Mouse (Mus musculus) gastrocnemius, adult 8-10 months (tissue): Measurements from ENCODE around the gene Fitm2. TPM values are rescaled to one million over a fixed set of nuclear protein-coding genes. Genes with fewer than 3 reads are reported as not detected.
A peak's percentile ranks its signal among the peaks of the same experiment; 100 is the strongest.
"Not testable (repeated sequence)": the region's sequence is repeated elsewhere in the genome, so short reads cannot be mapped to it uniquely, and the experiment has no call there.

Experiments used
- DNase-seq, 2 experiments: peaks; one replicate each; pipeline ENCODE4 v3.0.0; 2022; ENCODE audit warnings: low spot score in 2 of 2
- total RNA-seq, 4 experiments: library from RNA; stranded (reverse); gene quantifications; 2 replicates each; pipeline ENCODE4 v1.2.4; 2022

Gene Fitm2
- total RNA-seq, 4 experiments from 2014 or later: 70.3 to 75.0 (median 73.9) TPM

GRCm38 (mm10) chr2:163463251-163463769 is 9.1 kb downstream of the Fitm2 start:
- DNase-seq: no peak

- no peak for DNase-seq
These were observed 9.6 kb downstream of the Fitm2 start for GRCm38 (mm10) chr2:163462801-163463200.

- DNase-seq: no peak
These were observed 10.0 kb downstream of the Fitm2 start for GRCm38 (mm10) chr2:163462386-163462785.

GRCm38 (mm10) chr2:163461307-163461706 is 11.1 kb downstream of the Fitm2 start:
- not testable (repeated sequence) for DNase-seq

GRCm38 (mm10) chr2:163460622-163461021 is 11.8 kb downstream of the Fitm2 start:
- no peak for DNase-seq

GRCm38 (mm10) chr2:163459380-163459779 is 13.0 kb downstream of the Fitm2 start:
- peak; percentile 31 to 67 for DNase-seq

GRCm38 (mm10) chr2:163458539-163459265 is 13.7 kb downstream of the Fitm2 start:
- peak; percentile 32 to 60 for DNase-seq

GRCm38 (mm10) chr2:163453378-163453777 is 19.1 kb downstream of the Fitm2 start:
- no peak for DNase-seq

- no peak for DNase-seq
These were observed 19.7 kb downstream of the Fitm2 start for GRCm38 (mm10) chr2:163452738-163453137.

GRCm38 (mm10) chr2:163450668-163451295 is 21.6 kb downstream of the Fitm2 start:
- DNase-seq: no peak

GRCm38 (mm10) chr2:163449276-163449675 is 23.2 kb downstream of the Fitm2 start:
- DNase-seq: no peak

GRCm38 (mm10) chr2:163447375-163447774 is 25.1 kb downstream of the Fitm2 start:
- no peak for DNase-seq

GRCm38 (mm10) chr2:163444017-163444416 is 28.4 kb downstream of the Fitm2 start:
- no peak for DNase-seq

- DNase-seq: peak; percentile 64 to 85
These were observed 28.9 kb downstream of the Fitm2 start for GRCm38 (mm10) chr2:163443543-163443942.

- DNase-seq: no peak
These were observed 32.9 kb downstream of the Fitm2 start for GRCm38 (mm10) chr2:163439488-163439887.

- no peak for DNase-seq
These were observed 33.6 kb downstream of the Fitm2 start for GRCm38 (mm10) chr2:163438619-163439451.

- no peak for DNase-seq
These were observed 34.2 kb downstream of the Fitm2 start, which contains the start of gene Gdap1l1 for GRCm38 (mm10) chr2:163438246-163438618. Gdap1l1 (plus strand) TSS chr2:163438476.

GRCm38 (mm10) chr2:163437800-163438199 is 34.6 kb downstream of the Fitm2 start:
- DNase-seq: no peak

GRCm38 (mm10) chr2:163433971-163434370 is 38.5 kb downstream of the Fitm2 start:
- DNase-seq: no peak

- DNase-seq: no peak
These were observed 41.1 kb downstream of the Fitm2 start for GRCm38 (mm10) chr2:163431289-163431688.

GRCm38 (mm10) chr2:163428346-163429011 is 44.0 kb downstream of the Fitm2 start:
- DNase-seq: no peak
